Mouse (Mus musculus): Measurements from ENCODE around the gene Rap1gap. TPM values are rescaled to one million over a fixed set of nuclear protein-coding genes. Genes with fewer than 3 reads are reported as not detected.
A peak's percentile ranks its signal among the peaks of the same experiment; 100 is the strongest.

Gene Rap1gap
- polyA plus RNA-seq, 1 experiment from 2014 or later = 9.1 TPM

DNA sequence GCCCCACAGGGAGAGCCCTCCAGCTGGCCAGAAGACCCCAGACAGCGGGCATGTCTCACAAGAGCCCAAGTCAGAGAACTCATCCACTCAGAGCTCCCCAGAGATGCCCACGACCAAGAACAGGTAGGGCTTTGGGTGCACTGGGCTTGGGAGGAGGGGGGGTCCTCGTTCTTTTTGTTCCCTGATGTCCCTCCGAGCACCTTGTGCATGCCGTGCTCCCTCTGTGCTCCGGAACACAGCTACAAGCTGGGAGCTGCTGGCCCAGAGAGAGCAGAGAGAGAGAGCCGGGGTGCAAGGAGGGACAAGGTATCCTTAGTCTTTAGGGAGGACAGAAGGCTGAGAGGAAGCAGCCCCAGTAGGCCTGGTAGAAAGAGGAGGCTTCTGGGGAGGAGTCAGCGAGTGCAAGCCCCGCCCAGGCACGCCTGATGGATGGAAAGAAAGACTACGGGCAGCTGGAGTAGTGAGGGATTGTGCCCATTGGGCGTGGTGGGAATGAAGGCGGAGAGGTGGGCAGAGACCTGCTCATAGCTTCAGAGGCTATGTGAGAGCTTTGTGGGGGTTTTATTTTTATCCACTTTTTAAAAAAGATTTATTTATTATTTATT lies 61.1 kb downstream of the Rap1gap start:
- H3K9ac ChIP-seq (ENCODE audit: low read depth, low read length) = no peak overlapping the region
- H3K27me3 ChIP-seq (ENCODE audit: control insufficient read depth, insufficient read depth, low read length) = peaks cover 9% of the 10 kb centered on the region; the same call in 1 of the 2 replicates
- no peak overlapping the region for H3K4me2 ChIP-seq (replicated peaks; ENCODE audit: low read depth, low read length)
- WGBS = 74% methylated on average over 13 of the region's 13 CpGs
- DNase-seq (ENCODE audit: low spot score) (no peak), ATAC-seq (ENCODE audit: low FRiP score) (no peak)
- H3K4me1 ChIP-seq (replicated peaks; ENCODE audit: control insufficient read depth, insufficient read depth, low read length) = peaks cover 23% of the 10 kb centered on the region
- no peaks in the 10 kb centered on the region for H3K9me3 ChIP-seq (ENCODE audit: control insufficient read depth, low read length)
- no peak overlapping the region for H3K4me3 ChIP-seq (ENCODE audit: low read depth, low read length)
- no peak overlapping the region for H3K27ac ChIP-seq (ENCODE audit: low read depth, low read length)
- H3K36me3 ChIP-seq (ENCODE audit: control insufficient read depth, insufficient read depth, low read length) = no peaks in the 10 kb centered on the region

DNA sequence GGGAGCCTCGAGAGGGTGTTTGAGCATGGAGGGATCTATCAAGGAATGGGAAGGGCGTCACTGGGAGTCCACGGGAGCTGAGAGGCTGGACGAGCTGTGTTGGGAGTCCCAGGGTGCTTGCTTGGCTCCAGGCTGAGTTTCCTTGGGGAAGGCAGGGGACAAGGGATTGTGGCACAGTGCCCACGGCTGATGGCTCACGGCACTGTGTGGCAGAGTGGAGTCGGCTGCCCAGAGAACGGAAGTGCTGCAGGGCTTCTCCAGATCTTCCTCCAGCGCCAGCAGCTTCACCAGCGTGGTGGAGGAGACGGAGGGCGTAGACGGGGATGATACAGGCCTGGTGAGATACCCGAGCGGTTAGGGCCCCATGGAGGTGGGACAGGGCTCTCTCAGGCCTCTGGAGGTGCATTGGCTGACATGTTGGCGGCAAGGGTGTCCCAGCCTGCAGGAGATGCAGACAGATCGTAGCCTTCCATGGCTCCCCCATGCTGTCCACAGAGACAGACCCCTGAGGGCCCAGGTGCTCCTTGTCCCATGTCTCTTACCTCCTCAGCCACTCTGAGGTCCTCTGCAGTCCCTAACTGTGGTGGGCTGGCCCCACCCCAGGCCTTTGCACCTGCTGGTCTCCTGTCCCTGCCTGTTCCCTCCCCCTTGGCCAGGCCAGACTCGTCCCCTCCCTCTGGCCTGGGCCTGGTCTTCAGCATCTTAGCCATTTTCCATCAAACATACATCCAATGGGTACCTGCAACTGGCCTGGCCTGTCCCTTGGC lies 62.4 kb downstream of the Rap1gap start:
- Histone ChIP-seq H3K9ac (ENCODE audit: low read depth, low read length) (no peak overlapping the region), H3K4me2 (replicated peaks; ENCODE audit: low read depth, low read length) (no peak overlapping the region), H3K9me3 (ENCODE audit: control insufficient read depth, low read length) (no peaks in the 10 kb centered on the region), H3K4me1 (replicated peaks; ENCODE audit: control insufficient read depth, insufficient read depth, low read length) (peaks cover 23% of the 10 kb centered on the region), H3K27ac (ENCODE audit: low read depth, low read length) (peak overlapping the region; percentile 51; the same call in 1 of the 2 replicates), H3K4me3 (ENCODE audit: low read depth, low read length) (no peak overlapping the region), H3K27me3 (ENCODE audit: control insufficient read depth, insufficient read depth, low read length) (peaks cover 9% of the 10 kb centered on the region; the same call in 1 of the 2 replicates), H3K36me3 (ENCODE audit: control insufficient read depth, insufficient read depth, low read length) (no peaks in the 10 kb centered on the region)
- WGBS = 81% methylated on average over 18 of the region's 18 CpGs
- ATAC-seq (ENCODE audit: low FRiP score) = no peak
- no peak for DNase-seq (ENCODE audit: low spot score)

GRCm38 (mm10) chr4:137727506-137728187 lies 63.1 kb downstream of the Rap1gap start:
- ATAC-seq (ENCODE audit: low FRiP score) (peak; percentile 47), DNase-seq (ENCODE audit: low spot score) (peak; percentile 74)
- Histone ChIP-seq H3K4me1 (replicated peaks; ENCODE audit: control insufficient read depth, insufficient read depth, low read length) (peaks cover 23% of the 10 kb centered on the region), H3K27me3 (ENCODE audit: control insufficient read depth, insufficient read depth, low read length) (peaks cover 9% of the 10 kb centered on the region; the same call in 1 of the 2 replicates), H3K4me3 (ENCODE audit: low read depth, low read length) (peak overlapping the region; percentile 6; the same call in 1 of the 2 replicates), H3K36me3 (ENCODE audit: control insufficient read depth, insufficient read depth, low read length) (no peaks in the 10 kb centered on the region), H3K27ac (ENCODE audit: low read depth, low read length) (peak overlapping the region; percentile 51), H3K4me2 (replicated peaks; ENCODE audit: low read depth, low read length) (peak overlapping the region; percentile 66; the same call in 1 of the 2 replicates), H3K9ac (ENCODE audit: low read depth, low read length) (no peak overlapping the region), H3K9me3 (ENCODE audit: control insufficient read depth, low read length) (no peaks in the 10 kb centered on the region)
- WGBS = 4% methylated on average over 15 of the region's 18 CpGs

- ATAC-seq (ENCODE audit: low FRiP score) = peak; percentile 58
- H3K4me3 ChIP-seq (ENCODE audit: low read depth, low read length) = peak overlapping the region; percentile 34
- H3K36me3 ChIP-seq (ENCODE audit: control insufficient read depth, insufficient read depth, low read length) = no peaks in the 10 kb centered on the region
- H3K27me3 ChIP-seq (ENCODE audit: control insufficient read depth, insufficient read depth, low read length) = peaks cover 9% of the 10 kb centered on the region; the same call in 1 of the 2 replicates
- H3K4me2 ChIP-seq (replicated peaks; ENCODE audit: low read depth, low read length) = peak overlapping the region; percentile 66
- DNase-seq (ENCODE audit: low spot score) = peak; percentile 75
- 4% methylated on average over 16 of the region's 17 CpGs for WGBS
- H3K9me3 ChIP-seq (ENCODE audit: control insufficient read depth, low read length) = no peaks in the 10 kb centered on the region
- H3K9ac ChIP-seq (ENCODE audit: low read depth, low read length) = peak overlapping the region; percentile 59; the same call in 1 of the 2 replicates
- peak overlapping the region; percentile 45 for H3K27ac ChIP-seq (ENCODE audit: low read depth, low read length)
- peaks cover 23% of the 10 kb centered on the region for H3K4me1 ChIP-seq (replicated peaks; ENCODE audit: control insufficient read depth, insufficient read depth, low read length)
Observed at GRCm38 (mm10) chr4:137728399-137729154, 64.1 kb downstream of the Rap1gap start.

GRCm38 (mm10) chr4:137729155-137729855 lies 64.8 kb downstream of the Rap1gap start:
- H3K27me3 ChIP-seq (ENCODE audit: control insufficient read depth, insufficient read depth, low read length) = peaks cover 9% of the 10 kb centered on the region; the same call in 1 of the 2 replicates
- peak overlapping the region; percentile 66 for H3K4me2 ChIP-seq (replicated peaks; ENCODE audit: low read depth, low read length)
- WGBS = 17% methylated on average over 24 of the region's 24 CpGs
- H3K9ac ChIP-seq (ENCODE audit: low read depth, low read length) = peak overlapping the region; percentile 59; the same call in 1 of the 2 replicates
- ATAC-seq (ENCODE audit: low FRiP score) (peak; percentile 33), DNase-seq (ENCODE audit: low spot score) (no peak)
- H3K4me1 ChIP-seq (replicated peaks; ENCODE audit: control insufficient read depth, insufficient read depth, low read length) = peaks cover 23% of the 10 kb centered on the region
- H3K4me3 ChIP-seq (ENCODE audit: low read depth, low read length) = peak overlapping the region; percentile 34
- H3K27ac ChIP-seq (ENCODE audit: low read depth, low read length) = peak overlapping the region; percentile 45; the same call in 1 of the 2 replicates
- no peaks in the 10 kb centered on the region for H3K36me3 ChIP-seq (ENCODE audit: control insufficient read depth, insufficient read depth, low read length)
- H3K9me3 ChIP-seq (ENCODE audit: control insufficient read depth, low read length) = no peaks in the 10 kb centered on the region

GRCm38 (mm10) chr4:137730134-137730533 lies 65.6 kb downstream of the Rap1gap start:
- Histone ChIP-seq H3K4me3 (ENCODE audit: low read depth, low read length) (no peak overlapping the region), H3K36me3 (ENCODE audit: control insufficient read depth, insufficient read depth, low read length) (no peaks in the 10 kb centered on the region), H3K27me3 (ENCODE audit: control insufficient read depth, insufficient read depth, low read length) (peaks cover 9% of the 10 kb centered on the region; the same call in 1 of the 2 replicates), H3K9ac (ENCODE audit: low read depth, low read length) (no peak overlapping the region), H3K4me1 (replicated peaks; ENCODE audit: control insufficient read depth, insufficient read depth, low read length) (peaks cover 23% of the 10 kb centered on the region), H3K9me3 (ENCODE audit: control insufficient read depth, low read length) (no peaks in the 10 kb centered on the region), H3K4me2 (replicated peaks; ENCODE audit: low read depth, low read length) (no peak overlapping the region), H3K27ac (ENCODE audit: low read depth, low read length) (no peak overlapping the region)
- ATAC-seq (ENCODE audit: low FRiP score) (no peak; the same call in 1 of the 2 replicates), DNase-seq (ENCODE audit: low spot score) (peak; percentile 94)
- 15% methylated on average over 3 of the region's 3 CpGs for WGBS

- no peak overlapping the region for H3K9ac ChIP-seq (ENCODE audit: low read depth, low read length)
- WGBS = 76% methylated on average over 8 of the region's 8 CpGs
Observed at GRCm38 (mm10) chr4:137730757-137731156, 66.2 kb downstream of the Rap1gap start.

More at GRCm38 (mm10) chr4:137730757-137731156, 66.2 kb downstream of the Rap1gap start:
- Histone ChIP-seq H3K9me3 (ENCODE audit: control insufficient read depth, low read length) (no peaks in the 10 kb centered on the region), H3K4me3 (ENCODE audit: low read depth, low read length) (no peak overlapping the region), H3K36me3 (ENCODE audit: control insufficient read depth, insufficient read depth, low read length) (no peaks in the 10 kb centered on the region), H3K4me2 (replicated peaks; ENCODE audit: low read depth, low read length) (no peak overlapping the region), H3K4me1 (replicated peaks; ENCODE audit: control insufficient read depth, insufficient read depth, low read length) (peaks cover 23% of the 10 kb centered on the region), H3K27me3 (ENCODE audit: control insufficient read depth, insufficient read depth, low read length) (peaks cover 9% of the 10 kb centered on the region; the same call in 1 of the 2 replicates), H3K27ac (ENCODE audit: low read depth, low read length) (no peak overlapping the region)
- no peak for DNase-seq (ENCODE audit: low spot score)
- no peak for ATAC-seq (ENCODE audit: low FRiP score)
